Mouse (Mus musculus) heart, embryonic 11.5 days (tissue): ENCODE results near the gene Has1. TPM values are rescaled to one million over a fixed set of nuclear protein-coding genes. Genes with fewer than 3 reads are reported as not detected.

ENCODE experiments used
- ATAC-seq: fragments of 200-750 bp; cut with Nextera tagmentation; replicated peaks from 2 replicates; pipeline ENCODE4 v1.8.0; 2017; ENCODE audit warnings: moderate library complexity; ENCODE audit not compliant: insufficient number of reproducible peaks, low FRiP score, low TSS enrichment
- H3K27ac ChIP-seq: fragments of 300-500 bp; sonication (generic); 2 replicates; pipeline ENCODE4 v1.5.1; 2014; ENCODE audit warnings: mild to moderate bottlenecking, low read depth, low read length
- H3K27me3 ChIP-seq: fragments of 300-500 bp; sonication (generic); 2 replicates; pipeline ENCODE4 v1.6.1; 2014; ENCODE audit warnings: mild to moderate bottlenecking, low read length, mixed read lengths; ENCODE audit not compliant: control insufficient read depth, insufficient read depth
- H3K36me3 ChIP-seq: fragments of 300-500 bp; sonication (generic); 2 replicates; pipeline ENCODE4 v1.6.1; 2014; ENCODE audit warnings: mild to moderate bottlenecking, low read length, moderate library complexity, mixed read lengths; ENCODE audit not compliant: control insufficient read depth, insufficient read depth
- H3K4me1 ChIP-seq: fragments of 300-500 bp; sonication (generic); 2 replicates; pipeline ENCODE4 v1.6.1; 2014; ENCODE audit warnings: low read length; ENCODE audit not compliant: control insufficient read depth, insufficient read depth
- H3K4me2 ChIP-seq: fragments of 300-500 bp; sonication (generic); 2 replicates; pipeline ENCODE4 v1.6.1; 2014; ENCODE audit warnings: mild to moderate bottlenecking, moderate library complexity
- H3K4me3 ChIP-seq: fragments of 300-500 bp; sonication (generic); 2 replicates; pipeline ENCODE4 v1.5.1; 2014; ENCODE audit warnings: low read depth, low read length
- H3K9ac ChIP-seq: fragments of 300-500 bp; sonication (generic); 2 replicates; pipeline ENCODE4 v1.6.1; 2014; ENCODE audit warnings: mild to moderate bottlenecking, low read depth, low read length, moderate library complexity
- H3K9me3 ChIP-seq: fragments of 300-500 bp; sonication (generic); replicated peaks from 2 replicates; pipeline ENCODE4 v1.6.1; 2016; ENCODE audit warnings: low read length; ENCODE audit not compliant: control insufficient read depth
- WGBS: fragments of 180-500 bp; shearing (Covaris S2); extraction: QIAGEN DNeasy Blood & Tissue Kit; methylation state at CpG from one replicate; pipeline ENCODE4 v1.1.7; 2014; ENCODE audit not compliant: insufficient replicate concordance; 5-methylcytosine and 5-hydroxymethylcytosine counted together
- polyA plus RNA-seq: library from polyadenylated mRNA; unstranded; fragments of >200 nt; fragmentation: Nextera tagmentation; extraction: Ambion mirVana; gene quantifications from 2 replicates; pipeline ENCODE4 v1.2.1, GENCODE M21; 2014

The Has1 gene
- polyA plus RNA-seq, 1 experiment from 2014 or later, result 2.0 TPM

DNA sequence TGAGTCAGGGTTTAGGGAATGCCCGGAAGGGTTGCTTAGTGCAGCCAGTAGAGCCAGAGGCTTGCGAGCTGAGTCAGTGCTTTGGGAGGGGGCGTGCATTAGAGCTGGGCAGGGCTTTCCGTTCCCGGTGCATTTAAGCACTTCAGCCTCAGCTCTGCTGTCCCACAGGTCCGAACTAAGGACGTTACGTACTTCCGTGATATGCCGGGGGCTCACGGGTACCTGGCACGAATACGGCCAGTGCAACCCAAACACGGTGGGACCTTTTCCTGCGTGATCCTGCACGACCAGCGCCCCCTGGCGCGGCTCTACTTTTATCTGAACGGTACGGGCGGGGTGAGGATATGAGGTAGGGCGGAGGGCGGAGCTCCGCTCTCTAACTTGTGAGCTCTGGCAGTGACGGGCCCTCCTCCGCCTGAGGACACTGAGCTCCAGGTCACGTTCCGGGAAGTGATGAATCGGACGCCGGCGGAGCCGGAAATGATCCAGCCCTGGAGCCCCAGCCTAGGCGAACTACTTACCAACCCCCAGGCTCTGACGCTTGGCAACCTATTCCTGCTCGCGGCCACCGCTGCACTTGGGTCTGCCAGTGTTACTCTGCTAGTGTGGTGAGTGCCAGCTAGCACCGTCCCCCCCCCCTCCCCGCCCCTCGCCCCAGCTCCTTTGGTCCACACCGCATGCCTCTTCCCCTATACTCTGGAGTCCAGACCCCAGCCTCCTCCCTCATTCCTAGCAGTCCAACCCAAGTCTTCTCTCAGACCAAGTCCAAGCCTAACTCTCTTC lies 16.9 kb downstream of the Has1 start:
- Histone ChIP-seq H3K9me3 (no peaks in the 10 kb centered on the region), H3K4me3 (peak overlapping the region; percentile 49), H3K27me3 (no peaks in the 10 kb centered on the region), H3K4me1 (peaks cover 41% of the 10 kb centered on the region), H3K27ac (peak overlapping the region; percentile 86), H3K36me3 (peaks cover 19% of the 10 kb centered on the region), H3K4me2 (peak overlapping the region; percentile 75), H3K9ac (peak overlapping the region; percentile 72)
- under 1% methylated on average over 43 of the region's 43 CpGs for WGBS
- ATAC-seq, result peak; percentile 97

DNA sequence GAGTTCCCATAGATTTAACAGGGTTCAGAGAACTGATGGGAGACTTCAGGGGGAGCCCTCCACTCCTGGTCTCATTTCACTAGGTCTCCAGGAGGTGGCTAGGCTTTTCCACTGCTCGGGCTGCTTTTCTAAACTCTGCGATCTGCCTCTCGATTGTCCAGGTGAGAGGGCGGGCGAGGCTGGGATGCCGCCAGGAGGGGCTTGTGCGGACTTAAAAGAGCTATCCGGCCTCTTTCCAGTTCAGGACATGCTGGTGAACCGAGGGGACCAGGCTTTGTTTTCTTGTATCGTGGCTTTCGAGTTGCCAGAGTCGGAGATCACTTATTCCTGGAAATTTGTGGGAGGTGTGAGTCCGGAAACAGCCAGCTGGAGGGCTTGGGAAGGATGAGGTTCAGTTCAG lies 17.6 kb downstream of the Has1 start:
- Histone ChIP-seq H3K27me3 (no peaks in the 10 kb centered on the region), H3K4me3 (peak overlapping the region; percentile 49), H3K9me3 (no peaks in the 10 kb centered on the region), H3K27ac (peak overlapping the region; percentile 86), H3K9ac (peak overlapping the region; percentile 63), H3K36me3 (peaks cover 22% of the 10 kb centered on the region), H3K4me1 (peaks cover 41% of the 10 kb centered on the region), H3K4me2 (peak overlapping the region; percentile 75)
- WGBS, result 8% methylated on average over 13 of the region's 13 CpGs
- ATAC-seq, result no peak

DNA sequence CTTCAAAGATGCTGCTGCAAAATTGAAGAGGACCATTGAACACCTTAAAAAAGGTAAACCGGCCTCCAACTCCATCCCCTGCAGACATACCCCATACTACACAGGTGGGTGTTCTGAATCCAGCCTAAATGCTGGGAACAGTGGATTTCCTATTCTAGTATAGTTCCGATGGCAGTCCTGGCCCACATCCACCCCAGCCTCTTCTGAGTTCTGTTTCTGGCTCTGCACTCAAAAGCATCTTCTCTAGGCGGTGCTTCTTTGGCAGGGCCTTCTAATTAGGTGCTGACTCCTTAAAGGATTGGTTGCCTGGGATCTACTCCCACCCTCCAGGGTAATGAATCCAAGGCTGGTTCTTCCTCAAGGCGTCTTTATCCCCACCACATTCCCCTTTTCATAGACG lies 18.9 kb downstream of the Has1 start:
- no peak for ATAC-seq
- Histone ChIP-seq H3K4me1 (peaks cover 44% of the 10 kb centered on the region), H3K9ac (no peak overlapping the region), H3K36me3 (peaks cover 19% of the 10 kb centered on the region), H3K27me3 (no peaks in the 10 kb centered on the region), H3K4me2 (no peak overlapping the region), H3K9me3 (no peaks in the 10 kb centered on the region), H3K4me3 (no peak overlapping the region), H3K27ac (no peak overlapping the region)
- 87% methylated on average over 5 of the region's 5 CpGs for WGBS

DNA sequence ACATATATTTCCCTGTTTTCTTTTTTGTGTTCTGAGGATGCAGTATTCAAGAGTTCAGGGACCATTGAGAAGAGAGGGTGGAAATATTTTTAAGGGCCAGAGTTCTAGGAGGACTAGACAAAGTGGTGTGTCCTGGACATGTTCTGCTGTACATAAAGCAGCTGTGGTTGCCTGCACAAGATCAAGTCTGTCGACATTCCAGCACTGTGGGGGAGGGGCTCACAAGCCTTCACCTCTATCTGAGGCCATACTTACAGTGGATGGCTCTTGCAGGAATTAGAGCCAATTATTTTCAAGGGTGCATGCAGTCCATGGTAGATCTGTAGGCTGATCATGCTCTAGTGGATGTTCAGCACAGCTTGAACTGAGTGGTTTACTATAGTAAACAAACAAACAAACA lies 20.1 kb downstream of the Has1 start:
- Histone ChIP-seq H3K9ac (no peak overlapping the region), H3K27me3 (no peaks in the 10 kb centered on the region), H3K36me3 (peaks cover 14% of the 10 kb centered on the region), H3K9me3 (no peaks in the 10 kb centered on the region), H3K4me1 (peaks cover 56% of the 10 kb centered on the region), H3K4me2 (peak overlapping the region; percentile 31), H3K4me3 (no peak overlapping the region), H3K27ac (0 out of 2 replicates have a peak overlapping the region, but pooled peaks have one; percentile 29)
- no peak for ATAC-seq
- 0% methylated on average over 1 of the region's 1 CpGs for WGBS

DNA sequence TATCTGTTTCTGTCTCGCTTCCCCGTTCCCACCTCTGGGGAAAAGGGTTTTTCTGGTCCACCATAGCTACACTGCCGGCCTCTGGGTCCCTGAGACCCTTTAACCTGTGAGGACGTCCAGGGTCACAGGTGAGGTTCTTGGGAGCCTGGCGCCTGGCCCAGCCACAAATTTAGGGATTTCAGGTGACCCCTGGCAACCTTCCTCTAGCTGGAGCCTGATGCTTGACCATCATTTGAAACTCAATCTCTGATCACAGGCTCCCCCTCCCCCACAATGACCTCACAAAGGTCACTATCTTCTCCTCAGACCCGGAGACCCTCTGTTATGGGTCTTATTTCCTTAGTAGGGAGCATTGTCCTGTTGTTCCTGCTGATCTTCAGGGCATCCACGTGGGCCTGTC lies 24.3 kb downstream of the Has1 start:
- no peaks in the 10 kb centered on the region for H3K9me3 ChIP-seq
- H3K4me1 ChIP-seq, result peaks cover 44% of the 10 kb centered on the region
- H3K4me2 ChIP-seq, result peak overlapping the region; percentile 87
- no peak overlapping the region; the same call in 1 of the 2 replicates for H3K9ac ChIP-seq
- peak overlapping the region; percentile 59 for H3K4me3 ChIP-seq
- H3K27ac ChIP-seq, result no peak overlapping the region
- ATAC-seq, result no peak
- peaks cover 6% of the 10 kb centered on the region; the same call in 1 of the 2 replicates for H3K36me3 ChIP-seq
- 71% methylated on average over 7 of the region's 7 CpGs for WGBS
- no peaks in the 10 kb centered on the region for H3K27me3 ChIP-seq

DNA sequence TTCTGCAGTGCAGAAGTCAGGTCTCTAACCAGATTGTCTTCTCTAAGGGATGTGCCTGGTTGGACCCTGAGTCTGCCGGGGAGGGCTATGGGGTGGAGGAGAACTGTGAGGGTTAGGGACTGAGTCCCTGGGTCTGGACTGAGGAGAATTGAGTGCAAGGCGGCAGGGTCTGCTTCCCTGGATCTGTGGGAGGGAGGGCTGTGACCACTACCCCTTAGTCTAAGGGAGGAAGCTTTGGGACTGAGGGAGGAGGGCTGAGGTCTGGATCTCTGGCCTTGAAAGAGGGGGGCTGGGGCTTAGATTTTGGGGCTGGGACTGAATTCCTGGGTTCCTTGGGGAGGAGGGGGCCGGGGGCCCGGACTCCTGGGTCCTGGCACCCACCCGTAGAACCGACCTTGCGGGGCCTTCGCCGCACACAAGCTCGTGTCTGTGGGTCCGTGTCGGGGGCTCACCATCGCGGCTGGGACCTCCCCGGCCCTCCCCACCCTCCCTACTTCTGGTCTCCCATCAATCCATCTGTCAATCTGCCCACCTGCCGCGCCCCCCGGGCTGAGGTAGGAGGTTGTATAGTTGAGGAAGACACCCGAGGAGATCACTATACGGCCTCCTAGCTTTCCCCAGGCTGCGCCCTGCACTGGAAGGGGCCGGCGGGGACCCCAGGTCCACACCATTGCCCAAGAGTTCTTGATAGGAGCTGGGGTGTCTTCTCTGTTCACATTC lies 25.0 kb downstream of the Has1 start:
- peak overlapping the region; percentile 59 for H3K4me3 ChIP-seq
- H3K4me2 ChIP-seq, result peak overlapping the region; percentile 87
- peaks cover 38% of the 10 kb centered on the region for H3K4me1 ChIP-seq
- WGBS, result 60% methylated on average over 23 of the region's 23 CpGs
- no peaks in the 10 kb centered on the region for H3K27me3 ChIP-seq
- peak overlapping the region; percentile 48 for H3K9ac ChIP-seq
- H3K36me3 ChIP-seq, result peaks cover 6% of the 10 kb centered on the region; the same call in 1 of the 2 replicates
- H3K27ac ChIP-seq, result 0 out of 2 replicates have a peak overlapping the region, but pooled peaks have one; percentile 41
- ATAC-seq, result no peak
- no peaks in the 10 kb centered on the region for H3K9me3 ChIP-seq

DNA sequence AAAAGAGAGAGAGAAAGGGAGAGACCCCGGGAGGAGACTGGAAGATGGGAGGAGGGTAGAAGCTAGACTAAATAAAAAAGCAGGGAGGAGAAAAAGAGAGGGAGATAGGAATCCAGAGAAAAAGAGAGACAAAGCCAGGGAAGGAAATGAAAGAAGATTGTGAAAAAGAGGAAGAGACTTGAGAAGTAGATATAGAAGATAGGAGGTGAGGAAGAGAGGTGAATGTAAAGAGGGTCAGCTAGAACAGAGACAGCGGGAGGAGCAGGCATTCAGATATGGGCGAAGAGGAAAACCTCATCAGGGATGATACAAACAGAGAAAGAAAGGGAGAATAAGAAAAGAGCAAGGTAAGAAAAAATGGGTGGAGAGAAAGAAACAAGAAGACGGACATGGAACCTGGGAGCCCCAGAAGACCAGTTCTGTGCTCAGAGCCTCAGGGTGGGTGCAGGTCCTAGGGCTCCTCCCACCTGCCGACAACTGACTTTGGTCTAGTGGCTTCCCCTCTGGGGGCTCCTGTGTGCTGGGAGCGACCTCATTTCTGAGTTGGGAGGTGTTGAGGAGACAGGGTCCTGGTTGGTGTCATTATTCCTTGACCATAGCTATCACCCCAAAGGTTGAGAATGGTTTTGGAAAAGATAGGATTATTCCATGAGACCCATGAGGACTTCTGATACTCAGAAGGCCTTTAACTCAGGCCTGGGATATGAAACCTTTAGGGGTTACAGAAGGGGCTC lies 25.8 kb downstream of the Has1 start:
- Histone ChIP-seq H3K9me3 (no peaks in the 10 kb centered on the region), H3K36me3 (peaks cover 6% of the 10 kb centered on the region; the same call in 1 of the 2 replicates), H3K27me3 (no peaks in the 10 kb centered on the region), H3K4me1 (peaks cover 31% of the 10 kb centered on the region), H3K4me3 (peak overlapping the region; percentile 59), H3K27ac (peak overlapping the region; percentile 98), H3K4me2 (peak overlapping the region; percentile 87), H3K9ac (peak overlapping the region; percentile 76)
- no peak for ATAC-seq
- 8% methylated on average over 6 of the region's 6 CpGs for WGBS
